Mouse (Mus musculus): ENCODE data around the gene Tsfm. TPM values are rescaled to one million over a fixed set of nuclear protein-coding genes. Genes with fewer than 3 reads are reported as not detected.
"Not testable (repeated sequence)": the region's sequence is repeated elsewhere in the genome, so short reads cannot be mapped to it uniquely, and the experiment has no call there.

Tsfm gene
- polyA plus RNA-seq, 1 experiment from 2014 or later: 97.1 TPM

- ATAC-seq (replicated peaks; ENCODE audit: insufficient number of reproducible peaks, low FRiP score, low TSS enrichment): no peak
- Histone ChIP-seq H3K4me1 (ENCODE audit: control insufficient read depth, insufficient read depth, low read length) (peaks cover 23% of the 10 kb centered on the region), H3K9me3 (replicated peaks; ENCODE audit: control insufficient read depth, low read length) (no peaks in the 10 kb centered on the region), H3K9ac (ENCODE audit: low read depth, low read length) (no peak overlapping the region), H3K4me2 (no peak overlapping the region), H3K36me3 (ENCODE audit: control insufficient read depth, insufficient read depth, low read length) (peaks cover 38% of the 10 kb centered on the region), H3K27me3 (ENCODE audit: control insufficient read depth, insufficient read depth, low read length) (peaks cover 1% of the 10 kb centered on the region; the same call in 1 of the 2 replicates), H3K27ac (ENCODE audit: low read depth, low read length) (peak overlapping the region; percentile 4; the same call in 1 of the 2 replicates), H3K4me3 (ENCODE audit: low read depth, low read length) (no peak overlapping the region)
- WGBS (ENCODE audit: insufficient replicate concordance): 92% methylated on average over 14 of the region's 14 CpGs
Observed at GRCm38 (mm10) chr10:127066519-127067018, 35.9 kb upstream of the Tsfm start.

GRCm38 (mm10) chr10:127065981-127066380 is 35.3 kb upstream of the Tsfm start:
- Histone ChIP-seq H3K36me3 (ENCODE audit: control insufficient read depth, insufficient read depth, low read length) (peaks cover 38% of the 10 kb centered on the region), H3K4me2 (no peak overlapping the region), H3K9me3 (replicated peaks; ENCODE audit: control insufficient read depth, low read length) (no peaks in the 10 kb centered on the region), H3K4me3 (ENCODE audit: low read depth, low read length) (no peak overlapping the region), H3K9ac (ENCODE audit: low read depth, low read length) (no peak overlapping the region), H3K27me3 (ENCODE audit: control insufficient read depth, insufficient read depth, low read length) (peaks cover 7% of the 10 kb centered on the region), H3K27ac (ENCODE audit: low read depth, low read length) (peak overlapping the region; percentile 13), H3K4me1 (ENCODE audit: control insufficient read depth, insufficient read depth, low read length) (peaks cover 21% of the 10 kb centered on the region)
- no peak for ATAC-seq (replicated peaks; ENCODE audit: insufficient number of reproducible peaks, low FRiP score, low TSS enrichment)
- 58% methylated on average over 9 of the region's 9 CpGs for WGBS (ENCODE audit: insufficient replicate concordance)

GRCm38 (mm10) chr10:127063913-127064870 is 33.6 kb upstream of the Tsfm start:
- peak overlapping the region; percentile 87 for H3K27ac ChIP-seq (ENCODE audit: low read depth, low read length)
- H3K27me3 ChIP-seq (ENCODE audit: control insufficient read depth, insufficient read depth, low read length): peaks cover 24% of the 10 kb centered on the region
- H3K36me3 ChIP-seq (ENCODE audit: control insufficient read depth, insufficient read depth, low read length): peaks cover 38% of the 10 kb centered on the region
- H3K9ac ChIP-seq (ENCODE audit: low read depth, low read length): peak overlapping the region; percentile 96
- peak overlapping the region; percentile 63 for H3K4me3 ChIP-seq (ENCODE audit: low read depth, low read length)
- WGBS (ENCODE audit: insufficient replicate concordance): 15% methylated on average over 37 of the region's 37 CpGs
- H3K9me3 ChIP-seq (replicated peaks; ENCODE audit: control insufficient read depth, low read length): no peaks in the 10 kb centered on the region
- H3K4me1 ChIP-seq (ENCODE audit: control insufficient read depth, insufficient read depth, low read length): peaks cover 20% of the 10 kb centered on the region
- ATAC-seq (replicated peaks; ENCODE audit: insufficient number of reproducible peaks, low FRiP score, low TSS enrichment): no peak
- H3K4me2 ChIP-seq: peak overlapping the region; percentile 91

DNA sequence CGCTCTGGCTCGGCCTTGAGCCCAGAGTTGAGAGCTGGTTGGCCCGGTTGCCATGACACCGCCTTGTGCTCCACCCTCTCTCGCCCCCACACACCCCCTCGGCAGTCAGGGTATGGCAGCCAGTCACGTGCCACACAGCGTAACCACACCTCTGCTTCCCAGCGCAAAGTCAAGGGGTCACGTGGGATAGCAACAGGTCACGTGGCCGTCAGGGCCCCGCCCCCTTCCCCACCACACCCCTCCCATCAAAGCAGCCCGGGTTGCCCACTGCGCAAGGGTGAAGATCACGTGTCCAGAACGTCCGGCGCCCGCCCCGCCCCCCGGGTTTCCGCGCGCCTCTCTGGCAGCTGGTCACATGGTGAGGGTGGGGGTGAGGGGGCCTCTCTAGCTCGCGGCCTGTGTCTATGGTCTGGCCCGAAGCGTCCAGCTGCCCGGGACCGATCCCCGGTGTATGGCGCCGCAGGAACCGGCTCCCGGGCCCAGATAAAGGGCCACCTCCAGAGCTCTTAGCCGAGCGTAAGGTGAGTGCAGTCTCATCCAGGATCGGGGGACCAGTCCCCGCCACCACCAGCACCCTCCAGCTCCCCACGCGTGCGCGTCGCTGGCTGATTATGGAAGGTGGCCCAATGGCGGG is 32.7 kb upstream of the Tsfm start, which contains the start of gene Cdk4:
Cdk4 (plus strand) TSS at position 296 of the 634 bp plus-strand sequence.
- Histone ChIP-seq H3K36me3 (ENCODE audit: control insufficient read depth, insufficient read depth, low read length) (peaks cover 35% of the 10 kb centered on the region), H3K9ac (ENCODE audit: low read depth, low read length) (peak within 1 kb of the TSS; percentile 96), H3K4me2 (peak within 1 kb of the TSS; percentile 91), H3K4me3 (ENCODE audit: low read depth, low read length) (peak within 1 kb of the TSS; percentile 63), H3K4me1 (ENCODE audit: control insufficient read depth, insufficient read depth, low read length) (peaks cover 16% of the 10 kb centered on the region), H3K9me3 (replicated peaks; ENCODE audit: control insufficient read depth, low read length) (no peaks in the 10 kb centered on the region), H3K27me3 (ENCODE audit: control insufficient read depth, insufficient read depth, low read length) (peaks cover 33% of the 10 kb centered on the region), H3K27ac (ENCODE audit: low read depth, low read length) (peak within 1 kb of the TSS; percentile 87)
- ATAC-seq (replicated peaks; ENCODE audit: insufficient number of reproducible peaks, low FRiP score, low TSS enrichment): peak; percentile 91
- WGBS (ENCODE audit: insufficient replicate concordance): under 1% methylated on average over 45 of the region's 46 CpGs

DNA sequence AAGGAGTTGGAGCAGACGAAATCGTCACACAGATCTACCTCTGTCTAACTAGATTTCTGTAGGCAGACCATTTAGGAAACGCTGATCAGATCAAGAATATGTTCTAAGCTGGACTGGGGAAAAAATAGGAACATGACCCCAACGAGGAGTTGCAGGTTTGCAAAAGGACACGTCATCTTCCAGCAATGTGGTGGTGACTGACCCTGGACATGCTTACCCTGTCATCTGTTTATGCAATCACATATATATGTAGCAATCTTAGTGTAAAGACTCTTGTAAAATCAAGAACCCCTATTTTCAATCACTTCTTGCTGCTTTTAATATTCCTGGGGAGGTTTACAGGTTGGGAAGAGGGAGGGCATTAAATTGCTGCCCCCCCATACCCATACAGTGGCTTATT is 31.9 kb upstream of the Tsfm start:
- H3K4me2 ChIP-seq: no peak overlapping the region
- WGBS (ENCODE audit: insufficient replicate concordance): 73% methylated on average over 5 of the region's 5 CpGs
- peaks cover 16% of the 10 kb centered on the region for H3K4me1 ChIP-seq (ENCODE audit: control insufficient read depth, insufficient read depth, low read length)
- H3K4me3 ChIP-seq (ENCODE audit: low read depth, low read length): no peak overlapping the region
- H3K9ac ChIP-seq (ENCODE audit: low read depth, low read length): no peak overlapping the region
- peaks cover 26% of the 10 kb centered on the region for H3K36me3 ChIP-seq (ENCODE audit: control insufficient read depth, insufficient read depth, low read length)
- ATAC-seq (replicated peaks; ENCODE audit: insufficient number of reproducible peaks, low FRiP score, low TSS enrichment): no peak
- peaks cover 37% of the 10 kb centered on the region for H3K27me3 ChIP-seq (ENCODE audit: control insufficient read depth, insufficient read depth, low read length)
- no peaks in the 10 kb centered on the region for H3K9me3 ChIP-seq (replicated peaks; ENCODE audit: control insufficient read depth, low read length)
- no peak overlapping the region for H3K27ac ChIP-seq (ENCODE audit: low read depth, low read length)

- not testable (repeated sequence) for H3K9ac ChIP-seq (ENCODE audit: low read depth, low read length); H3K9me3 ChIP-seq (replicated peaks; ENCODE audit: control insufficient read depth, low read length); H3K27ac ChIP-seq (ENCODE audit: low read depth, low read length); H3K4me2 ChIP-seq; H3K4me3 ChIP-seq (ENCODE audit: low read depth, low read length); ATAC-seq (replicated peaks; ENCODE audit: insufficient number of reproducible peaks, low FRiP score, low TSS enrichment)
- peaks cover 41% of the 10 kb centered on the region for H3K27me3 ChIP-seq (ENCODE audit: control insufficient read depth, insufficient read depth, low read length)
- 78% methylated on average over 4 of the region's 4 CpGs for WGBS (ENCODE audit: insufficient replicate concordance)
- H3K4me1 ChIP-seq (ENCODE audit: control insufficient read depth, insufficient read depth, low read length): peaks cover 16% of the 10 kb centered on the region
- peaks cover 22% of the 10 kb centered on the region for H3K36me3 ChIP-seq (ENCODE audit: control insufficient read depth, insufficient read depth, low read length)
Observed at GRCm38 (mm10) chr10:127062101-127062500, 31.5 kb upstream of the Tsfm start.

DNA sequence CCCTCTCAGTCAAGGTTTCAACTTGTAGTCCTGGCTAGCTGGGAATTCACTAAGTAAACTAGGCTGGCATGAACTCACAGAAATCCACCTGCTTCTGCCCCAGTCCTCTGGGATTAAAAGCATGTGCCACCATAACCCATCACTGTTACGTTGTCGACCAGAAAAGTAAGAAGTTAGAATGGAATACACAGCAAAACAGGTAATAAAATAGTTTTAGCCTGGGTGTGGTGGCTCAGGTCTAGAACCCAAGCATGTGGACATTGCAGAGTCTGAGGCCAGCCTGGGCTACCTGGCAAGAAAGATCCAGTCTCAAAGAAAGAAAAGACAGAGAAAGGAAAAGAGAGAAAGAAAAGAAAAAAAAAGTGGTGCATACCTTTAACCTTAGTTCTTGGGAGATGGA is 30.9 kb upstream of the Tsfm start:
- Histone ChIP-seq H3K9me3 (replicated peaks; ENCODE audit: control insufficient read depth, low read length) (no peaks in the 10 kb centered on the region), H3K4me2 (no peak overlapping the region), H3K27ac (ENCODE audit: low read depth, low read length) (no peak overlapping the region), H3K36me3 (ENCODE audit: control insufficient read depth, insufficient read depth, low read length) (peaks cover 17% of the 10 kb centered on the region), H3K27me3 (ENCODE audit: control insufficient read depth, insufficient read depth, low read length) (peaks cover 43% of the 10 kb centered on the region), H3K4me1 (ENCODE audit: control insufficient read depth, insufficient read depth, low read length) (peaks cover 16% of the 10 kb centered on the region), H3K9ac (ENCODE audit: low read depth, low read length) (no peak overlapping the region), H3K4me3 (ENCODE audit: low read depth, low read length) (no peak overlapping the region)
- no peak for ATAC-seq (replicated peaks; ENCODE audit: insufficient number of reproducible peaks, low FRiP score, low TSS enrichment)
- WGBS (ENCODE audit: insufficient replicate concordance): 60% methylated on average over 2 of the region's 2 CpGs

GRCm38 (mm10) chr10:127061085-127061484 is 30.4 kb upstream of the Tsfm start:
- peaks cover 45% of the 10 kb centered on the region for H3K27me3 ChIP-seq (ENCODE audit: control insufficient read depth, insufficient read depth, low read length)
- WGBS (ENCODE audit: insufficient replicate concordance): 44% methylated on average over 5 of the region's 5 CpGs
- H3K36me3 ChIP-seq (ENCODE audit: control insufficient read depth, insufficient read depth, low read length): peaks cover 12% of the 10 kb centered on the region
- H3K4me1 ChIP-seq (ENCODE audit: control insufficient read depth, insufficient read depth, low read length): peaks cover 16% of the 10 kb centered on the region
- H3K9me3 ChIP-seq (replicated peaks; ENCODE audit: control insufficient read depth, low read length): no peaks in the 10 kb centered on the region
- no peak overlapping the region for H3K4me3 ChIP-seq (ENCODE audit: low read depth, low read length)
- no peak overlapping the region for H3K4me2 ChIP-seq
- H3K9ac ChIP-seq (ENCODE audit: low read depth, low read length): no peak overlapping the region
- H3K27ac ChIP-seq (ENCODE audit: low read depth, low read length): no peak overlapping the region
- ATAC-seq (replicated peaks; ENCODE audit: insufficient number of reproducible peaks, low FRiP score, low TSS enrichment): no peak
